ENCODE assay signal across 17 mouse cellular contexts in genomic region chr2:102403982-102404381, GRCm38 (mm10). TPM values are rescaled to one million over a fixed set of nuclear protein-coding genes. Genes with fewer than 3 reads are reported as not detected.
"Had no signal": no experiment of that assay in that cellular context is flagged by ENCODE, and none has a peak within 500 bp of the region (broad histone marks: within the 10 kb centered on the region; RNA-seq: fewer than 3 reads in every experiment).

No protein-coding gene starts in this region.

- DNase-seq: retina, postnatal 1 day; right cerebral cortex, adult 18-20 months; right cerebral cortex, postnatal 14 days; right cerebral cortex, postnatal 25 days; right cerebral cortex, postnatal 4 days; spleen, adult 18-20 months; thymus, adult 18-20 months; thymus, adult 2 months; thymus, postnatal 14 days; thymus, postnatal 25 days; thymus, postnatal 36 days; thymus, postnatal 4 days had no signal

- H3K9ac ChIP-seq: neural tube, embryonic 13.5 days; neural tube, embryonic 15.5 days; stomach, embryonic 15.5 days had no signal

- H3K36me3 ChIP-seq: neural tube, embryonic 13.5 days; neural tube, embryonic 15.5 days; stomach, embryonic 15.5 days had no signal

- H3K27me3 ChIP-seq: neural tube, embryonic 13.5 days; neural tube, embryonic 15.5 days; stomach, embryonic 15.5 days had no signal

- H3K27ac ChIP-seq: neural tube, embryonic 13.5 days; neural tube, embryonic 15.5 days; stomach, embryonic 15.5 days; stomach, postnatal 0 days had no signal

- H3K9me3 ChIP-seq: neural tube, embryonic 13.5 days; neural tube, embryonic 15.5 days; stomach, embryonic 15.5 days had no signal

- H3K4me2 ChIP-seq: neural tube, embryonic 13.5 days; neural tube, embryonic 15.5 days; stomach, embryonic 15.5 days had no signal

- H3K4me3 ChIP-seq: neural tube, embryonic 13.5 days; neural tube, embryonic 15.5 days; stomach, embryonic 15.5 days had no signal

RNA-seq across cellular contexts. Expression of gene Fjx1, which starts 48.3 kb away (rescaled TPM):
- total RNA-seq: neutrophil, adult 5-6 weeks had no signal
